Mouse (Mus musculus): Measurements from ENCODE around the gene Casq2. TPM values are rescaled to one million over a fixed set of nuclear protein-coding genes. Genes with fewer than 3 reads are reported as not detected.

The Casq2 gene
- total RNA-seq, 2 experiments from 2014 or later = 0.69 to 1.3 TPM

DNA sequence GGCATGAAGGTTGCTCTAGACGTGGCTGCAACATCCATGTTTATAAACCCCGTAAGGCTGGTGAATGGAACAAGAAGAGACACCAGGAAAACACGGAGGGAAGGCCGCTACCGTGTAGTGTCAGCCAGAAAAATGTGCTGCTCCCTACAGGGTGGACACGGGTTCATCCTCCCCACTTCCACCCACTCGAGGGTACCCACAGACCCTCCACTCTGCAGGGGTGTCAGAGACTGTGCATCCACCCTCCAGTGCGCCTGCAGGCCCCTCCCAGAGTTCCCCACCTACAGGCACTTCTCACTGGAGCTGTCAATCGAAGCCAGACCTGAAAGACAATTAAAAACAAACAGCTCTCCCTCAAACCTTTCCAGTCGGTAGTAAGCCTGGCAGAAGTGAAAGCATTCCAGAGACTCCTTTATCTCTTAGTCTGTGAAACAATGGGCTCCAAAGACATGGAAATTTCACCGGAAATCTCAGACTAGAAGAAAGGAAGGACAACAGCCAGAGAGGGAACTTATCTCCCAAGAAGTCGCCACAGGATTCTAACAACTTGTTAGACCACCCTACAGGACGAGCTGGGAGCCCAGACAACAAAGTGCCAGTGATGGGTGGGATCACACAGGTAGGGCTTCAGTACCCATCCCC, 2.5 kb upstream of the Casq2 start:
- DNase-seq = no peak

DNA sequence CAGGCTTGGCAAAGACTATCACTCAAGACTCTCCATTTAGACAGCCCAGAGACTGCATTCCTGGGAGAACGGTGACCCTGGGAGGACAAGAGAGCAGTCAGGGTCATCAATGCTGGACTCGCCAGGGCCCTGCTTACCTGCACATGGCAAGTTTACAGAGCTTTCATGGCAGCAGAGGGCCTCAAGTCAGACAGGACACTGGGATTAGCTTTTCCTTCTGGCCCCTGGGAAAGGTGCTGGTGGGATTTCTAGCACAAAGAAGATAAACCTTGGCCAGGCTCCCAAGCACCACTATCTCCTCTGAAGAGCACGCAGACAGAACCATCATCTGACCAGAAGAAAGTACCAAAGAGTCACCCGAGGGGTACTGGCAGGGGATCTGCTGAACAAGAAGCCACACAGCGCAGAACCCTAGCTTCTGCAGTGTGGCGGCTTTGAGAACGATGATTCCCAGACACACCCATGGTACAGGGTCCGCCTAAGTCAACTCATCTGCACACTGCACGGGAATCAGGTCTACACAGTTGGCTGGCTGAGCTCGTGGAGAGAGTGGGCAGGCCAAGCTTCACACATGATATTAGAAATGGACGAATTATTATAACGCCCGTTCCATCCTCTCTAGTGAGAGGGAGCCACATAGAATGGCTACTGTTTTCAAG, 1.3 kb upstream of the Casq2 start:
- no peak for DNase-seq

GRCm38 (mm10) chr3:102085719-102086118, 496 bp upstream of the Casq2 start:
- peak; percentile 76 to 82 for DNase-seq

DNA sequence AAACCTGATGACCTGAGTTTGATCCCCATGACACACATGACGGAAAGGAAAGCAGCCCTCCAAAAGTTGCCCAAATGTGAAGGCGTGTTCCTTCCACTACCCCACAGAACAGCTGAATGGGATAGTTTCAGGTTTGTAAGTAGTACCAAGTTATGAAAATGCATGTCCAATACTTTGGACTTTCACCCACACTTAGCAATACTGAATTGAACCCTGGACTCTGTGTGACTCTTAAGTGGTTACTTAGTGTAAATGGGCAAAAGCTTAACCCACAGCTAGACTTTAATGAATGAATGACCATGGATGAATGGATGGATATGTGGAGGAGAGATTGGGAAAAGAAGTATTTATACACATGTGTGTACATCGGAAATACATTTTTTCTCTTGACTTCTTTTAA, 8.6 kb downstream of the Casq2 start:
- DNase-seq = no peak

DNA sequence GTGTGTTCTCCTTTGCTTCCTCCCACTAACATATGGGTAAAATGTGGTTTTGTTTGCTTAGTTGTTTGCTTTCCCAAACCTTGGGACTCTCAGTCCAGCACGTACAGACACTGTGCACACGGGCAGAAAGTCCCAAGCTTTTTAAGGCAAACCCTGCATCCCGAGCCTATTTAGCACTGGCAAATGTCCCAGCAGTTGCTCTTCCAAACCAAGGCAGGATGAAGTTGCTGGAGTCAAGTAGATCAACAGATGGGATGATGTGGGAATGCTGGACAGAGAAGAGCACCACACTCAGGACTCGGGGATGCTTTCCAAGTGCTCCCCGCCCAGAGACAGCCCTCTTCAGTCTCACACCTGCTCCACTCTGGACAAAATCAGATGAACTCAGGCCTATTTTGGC, 9.2 kb downstream of the Casq2 start:
- no peak for DNase-seq

DNA sequence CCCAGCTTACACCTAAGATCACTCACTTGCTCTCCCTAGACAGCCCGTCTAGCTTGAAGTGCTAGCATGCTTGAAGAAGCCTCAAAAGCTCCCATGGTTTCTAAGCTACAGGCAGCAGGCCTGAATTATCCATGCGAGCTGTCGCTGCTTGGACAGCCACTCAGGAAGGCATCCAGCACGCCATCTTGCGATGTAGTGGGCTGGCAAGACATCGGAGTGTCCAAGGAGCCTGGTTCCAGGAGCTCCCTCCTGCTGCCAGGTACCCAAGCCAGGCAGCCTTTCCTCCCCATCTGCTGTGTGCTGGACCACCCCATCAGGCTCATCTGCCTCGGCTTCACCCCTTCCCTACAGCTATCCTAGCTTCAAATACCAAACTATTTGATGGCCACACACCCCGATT, 10.2 kb downstream of the Casq2 start:
- no peak for DNase-seq

DNA sequence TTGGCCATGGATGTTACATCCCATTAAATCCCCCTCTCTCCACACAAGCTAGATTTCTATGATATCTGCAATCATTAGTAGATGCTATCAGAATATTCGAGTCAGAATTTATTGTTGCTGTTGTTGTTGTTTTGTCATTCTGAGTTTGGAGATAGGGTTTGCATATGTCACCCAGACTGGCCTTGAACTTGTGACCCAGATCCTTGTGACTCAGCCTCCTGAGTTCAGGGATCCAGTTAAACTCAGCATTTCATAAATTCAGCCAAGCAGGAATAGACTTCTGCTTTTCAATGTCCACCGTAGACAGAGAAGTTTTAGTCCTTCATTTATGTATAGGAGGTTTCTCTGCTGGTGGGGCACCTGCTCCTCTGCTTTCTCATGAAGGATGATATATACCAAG, 10.8 kb downstream of the Casq2 start:
- DNase-seq = peak; percentile 34 to 54

- no peak for DNase-seq
Measured at GRCm38 (mm10) chr3:102099242-102099641, 13.0 kb downstream of the Casq2 start.

GRCm38 (mm10) chr3:102099793-102100192, 13.6 kb downstream of the Casq2 start:
- peak in 1 of 2 experiments; percentile 12 for DNase-seq

DNA sequence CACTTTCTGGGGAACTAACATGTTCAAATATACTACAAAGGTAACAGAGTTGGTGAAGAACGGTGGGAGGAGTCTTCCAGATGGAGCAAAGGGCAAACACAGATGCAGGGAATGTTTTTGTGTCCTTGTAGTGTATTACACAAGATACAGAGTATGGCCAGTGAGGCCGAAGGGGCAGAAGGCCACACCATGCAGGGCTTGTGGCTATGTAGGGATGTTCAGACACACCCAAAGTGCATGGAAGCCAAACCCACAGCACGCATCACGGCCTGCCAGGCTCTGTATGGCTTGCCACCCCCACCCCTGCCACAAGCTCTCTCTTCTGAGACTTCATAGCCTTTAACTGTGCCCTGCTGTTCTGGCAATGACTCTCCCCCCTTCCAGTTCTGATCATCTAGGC, 15.2 kb downstream of the Casq2 start:
- DNase-seq = no peak

GRCm38 (mm10) chr3:102103811-102104565, 17.8 kb downstream of the Casq2 start:
- peak in 1 of 2 experiments; percentile 44 for DNase-seq

DNA sequence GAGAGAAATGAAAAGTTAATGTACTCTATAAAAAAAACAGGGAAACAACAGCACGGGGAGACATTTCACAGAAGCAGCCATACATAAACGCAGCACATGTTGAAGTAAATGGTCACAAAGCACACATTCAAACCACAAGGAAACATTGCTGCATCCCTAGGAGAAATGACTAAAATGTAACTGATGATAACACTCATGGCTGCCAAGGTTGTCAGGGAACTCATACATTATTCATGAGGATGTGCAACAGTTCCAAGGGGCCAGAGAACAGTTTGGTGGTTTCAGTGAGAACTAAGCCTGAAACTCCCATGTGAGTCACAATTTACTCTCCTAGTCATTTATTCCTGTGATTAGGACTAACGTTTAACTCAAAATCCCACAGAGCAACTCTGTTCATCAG, 22.0 kb downstream of the Casq2 start:
- DNase-seq = peak in 1 of 2 experiments; percentile 15

DNA sequence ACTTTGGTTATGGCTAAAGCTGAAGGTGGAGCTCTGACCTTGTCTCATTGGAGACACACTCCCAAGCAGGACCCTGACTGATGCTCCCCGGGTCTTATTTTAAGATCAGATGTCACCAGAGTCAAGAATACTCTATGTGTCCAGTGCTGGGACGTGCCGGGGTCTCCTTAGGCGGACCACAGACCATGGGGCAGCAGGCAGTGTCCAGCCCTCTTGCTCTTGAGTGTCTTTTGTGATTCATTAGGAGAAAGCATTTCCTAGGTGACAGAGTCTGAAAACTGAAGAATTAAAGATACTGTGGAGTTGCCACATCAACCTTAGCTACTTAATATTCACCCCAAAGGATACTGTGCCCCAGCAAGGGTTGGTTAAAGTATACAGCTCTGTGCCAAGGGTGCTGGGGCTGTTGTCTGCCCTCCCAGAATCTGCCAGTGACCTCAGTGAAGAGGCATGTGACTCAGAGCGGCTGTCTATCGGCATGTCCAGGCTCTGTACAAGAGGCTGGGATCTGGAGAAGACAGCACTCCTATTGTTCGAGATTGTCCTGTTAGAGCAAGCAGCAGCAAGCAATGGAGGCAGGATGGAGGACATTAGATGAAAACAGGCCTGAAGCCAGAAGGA, 25.9 kb downstream of the Casq2 start:
- peak in 1 of 2 experiments; percentile 30 for DNase-seq

- no peak for DNase-seq
Measured at GRCm38 (mm10) chr3:102120947-102121346, 34.7 kb downstream of the Casq2 start.

DNA sequence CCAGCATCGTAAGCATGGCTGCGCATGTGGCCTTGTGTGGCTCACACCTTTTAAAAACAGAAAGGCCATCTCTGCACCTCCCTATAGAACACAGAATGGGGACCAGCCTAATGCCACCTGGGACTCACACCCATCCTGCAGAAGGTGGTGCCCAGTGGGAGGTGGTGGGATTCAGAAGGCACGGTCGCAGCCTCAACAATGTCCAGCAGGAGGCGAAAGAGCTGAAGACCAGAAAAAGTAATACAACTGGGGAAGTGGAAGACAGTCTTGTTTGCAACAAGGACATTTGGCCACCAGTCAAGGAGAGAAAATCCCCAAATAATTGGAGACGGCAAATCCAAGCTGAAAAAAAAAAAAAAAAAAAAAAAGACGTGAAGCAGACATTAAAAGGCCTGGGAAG, 35.8 kb downstream of the Casq2 start:
- DNase-seq = no peak

DNA sequence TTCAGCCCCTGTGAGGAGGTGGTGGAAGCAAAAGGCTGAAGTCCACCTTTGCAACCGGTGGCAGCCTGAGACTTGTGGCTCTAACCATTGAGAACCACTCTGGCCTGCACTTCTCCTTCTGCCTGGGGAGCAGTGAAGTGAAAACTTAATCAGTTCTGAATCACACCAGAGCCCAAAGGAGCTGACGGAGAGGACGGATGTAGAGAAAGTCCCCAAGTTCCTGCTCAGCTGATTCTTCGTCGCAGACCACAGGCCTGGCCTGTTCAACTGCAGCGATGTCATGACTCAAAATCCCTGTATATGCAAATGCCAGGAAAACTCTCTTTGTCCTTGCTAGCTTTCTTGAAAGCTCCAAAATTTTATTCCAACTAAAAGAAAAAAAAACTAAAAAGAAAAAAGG, 37.4 kb downstream of the Casq2 start:
- no peak for DNase-seq

DNA sequence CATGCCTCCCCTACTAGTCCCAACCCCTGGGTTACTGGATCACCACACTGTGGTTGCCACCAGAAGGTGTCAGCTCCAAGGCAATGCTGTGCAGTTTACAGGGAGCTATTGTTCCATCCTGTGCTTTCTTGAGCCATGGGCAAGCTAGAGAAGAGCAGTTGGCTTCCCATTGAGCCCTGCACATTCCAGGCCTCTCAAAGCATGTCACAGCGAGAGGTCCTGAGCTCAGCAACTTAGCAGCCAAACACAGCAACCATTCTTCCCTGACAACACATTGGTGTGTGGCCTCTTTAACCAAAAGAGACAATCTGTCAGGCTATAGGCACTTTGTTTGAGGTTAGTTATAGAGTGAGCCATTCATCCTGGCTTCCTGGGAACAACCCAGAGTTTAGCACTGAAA, 39.3 kb downstream of the Casq2 start:
- no peak for DNase-seq

DNA sequence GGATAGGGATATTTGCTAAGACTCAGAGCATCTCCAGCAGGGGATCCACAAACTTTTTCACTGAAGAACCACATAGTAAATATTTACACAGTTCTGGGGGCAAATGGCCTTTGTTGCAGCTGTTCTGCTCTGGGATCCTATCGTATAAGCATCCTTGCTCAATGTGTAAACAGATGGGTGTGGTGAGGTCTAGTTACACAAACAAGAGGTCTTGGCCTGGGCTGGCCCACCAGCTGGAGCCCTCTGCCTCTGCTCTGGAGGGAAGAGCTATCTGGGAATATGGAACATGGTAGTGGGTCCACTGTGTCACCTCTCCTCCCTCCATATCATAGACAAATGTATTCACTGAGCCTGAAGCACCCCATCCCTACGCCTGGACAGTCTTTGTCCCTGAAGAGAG, 40.9 kb downstream of the Casq2 start:
- no peak for DNase-seq

DNA sequence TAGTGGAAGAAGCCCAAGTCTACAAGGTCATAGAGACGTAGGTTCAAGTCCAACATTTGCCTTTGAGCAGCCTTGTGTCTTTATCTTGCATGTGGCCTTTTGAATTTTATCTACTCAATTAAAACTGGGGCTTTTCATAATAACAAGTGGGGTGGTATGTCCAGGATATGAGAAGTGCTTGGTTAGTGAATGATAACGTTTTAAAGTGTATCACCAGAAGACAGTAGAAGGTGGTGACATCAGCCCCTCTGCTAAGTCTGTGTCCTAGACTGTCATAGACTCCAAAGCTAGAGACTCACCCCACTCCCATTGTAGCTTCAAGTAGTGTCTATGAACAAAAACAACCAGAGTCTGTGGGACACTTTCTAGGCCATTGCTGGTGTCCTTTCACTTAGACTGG, 42.0 kb downstream of the Casq2 start:
- DNase-seq = no peak

DNA sequence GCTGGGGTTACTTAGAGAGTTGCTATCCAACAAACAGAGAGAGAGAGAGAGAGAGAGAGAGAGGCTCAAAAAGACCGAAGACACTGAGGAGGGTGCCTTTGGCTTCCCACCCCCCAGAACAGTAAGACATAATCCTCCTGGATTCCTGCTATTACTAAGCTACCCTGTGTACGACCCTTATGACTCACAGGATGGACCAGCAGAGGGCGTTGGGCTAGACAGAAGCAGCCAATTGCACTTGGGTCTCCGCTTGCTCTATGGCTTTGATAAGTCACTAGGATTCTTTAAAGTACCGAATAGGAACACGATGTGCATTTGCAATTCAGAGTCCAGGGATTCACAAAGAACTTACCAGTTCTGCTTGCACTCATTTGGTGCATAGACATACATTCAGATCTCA, 44.3 kb downstream of the Casq2 start:
- DNase-seq = peak; percentile 37 to 53

- DNase-seq = no peak
Measured at GRCm38 (mm10) chr3:102131627-102132324, 45.6 kb downstream of the Casq2 start.

DNA sequence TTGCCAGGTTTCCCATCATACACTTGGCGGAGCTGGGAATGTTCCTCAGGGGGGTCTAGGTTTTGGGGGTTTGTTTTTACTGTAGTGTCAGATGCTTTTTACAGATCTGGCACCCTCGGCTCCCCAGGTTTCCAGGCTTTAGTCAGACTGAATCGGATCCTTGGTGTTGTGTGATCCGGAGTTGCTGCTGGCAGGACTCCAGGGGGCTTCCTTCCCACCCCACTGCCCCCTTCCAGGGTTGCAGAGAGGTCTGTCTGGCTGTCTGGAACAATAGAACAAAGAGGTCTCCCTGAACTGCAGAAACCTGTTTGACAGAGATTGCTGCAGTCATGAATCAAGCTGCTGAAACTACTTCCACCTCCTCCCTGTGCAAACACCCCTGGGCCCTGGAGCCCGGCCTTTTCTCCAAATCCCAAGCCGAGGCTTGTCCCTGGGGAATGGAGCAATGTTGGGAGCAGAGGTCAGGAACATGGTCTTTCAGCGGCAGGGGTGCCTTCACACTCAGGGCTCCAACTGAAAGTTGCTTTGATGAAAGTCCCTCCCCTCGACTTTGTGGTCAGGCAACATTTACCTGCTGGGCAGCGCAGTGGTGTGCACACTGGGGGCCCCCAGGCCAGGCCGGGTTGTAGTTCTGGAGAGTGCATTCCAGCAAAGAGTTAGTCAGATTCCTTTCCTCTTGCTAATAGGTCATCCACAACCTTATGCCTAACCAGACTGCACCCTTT, 49.3 kb downstream of the Casq2 start:
- no peak for DNase-seq
